Mouse (Mus musculus) heart, postnatal 4 days (tissue): ENCODE data around the gene Nhsl2. TPM values are rescaled to one million over a fixed set of nuclear protein-coding genes. Genes with fewer than 3 reads are reported as not detected.
"Not testable (repeated sequence)": the region's sequence is repeated elsewhere in the genome, so short reads cannot be mapped to it uniquely, and the experiment has no call there.

Experiments used
- DNase-seq: peaks from one replicate; pipeline ENCODE4 v3.0.0; 2021
- microRNA-seq, 2 experiments: library from miRNA; unstranded; fragments of <30 nt; microRNA quantifications; one replicate each; pipeline ENCODE4 v1.2.0; 2021 to 2022
- total RNA-seq, 2 experiments: library from RNA; stranded (reverse); gene quantifications; 2 replicates each; pipeline ENCODE4 v1.2.3; 2021

Gene Nhsl2
- total RNA-seq, 2 experiments from 2014 or later: 7.8 to 8.4 TPM

GRCm38 (mm10) chrX:102085798-102086443, 236.7 kb downstream of the Nhsl2 start:
- DNase-seq: no peak

GRCm38 (mm10) chrX:102090605-102091004, 241.4 kb downstream of the Nhsl2 start:
- no peak for DNase-seq

DNA sequence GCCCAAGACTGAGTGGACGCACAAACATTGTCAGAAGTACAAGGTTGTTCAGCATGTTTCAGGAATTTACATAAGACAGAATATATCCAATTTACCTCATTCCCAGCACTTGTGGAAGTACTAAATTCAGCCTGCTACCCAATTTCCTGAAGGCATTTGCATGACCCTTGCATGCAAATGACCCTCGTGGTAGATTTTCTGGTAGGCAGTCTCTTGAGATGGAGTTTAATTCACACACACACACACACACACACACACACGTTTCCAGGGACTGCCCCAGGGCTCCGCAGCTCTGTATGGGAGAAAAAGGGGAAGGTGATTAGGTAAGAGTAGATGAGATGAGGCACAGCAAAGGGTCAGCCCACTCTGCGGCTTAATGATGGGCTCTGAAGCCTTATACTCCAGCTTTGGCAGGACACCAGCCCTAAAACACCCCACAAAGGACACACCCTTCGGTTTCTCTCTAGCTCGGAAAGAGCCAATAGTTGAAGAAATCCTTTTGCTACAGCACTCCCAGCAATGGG, 245.3 kb downstream of the Nhsl2 start:
- no peak for DNase-seq

- DNase-seq: no peak
Observed at GRCm38 (mm10) chrX:102101886-102102285, 252.7 kb downstream of the Nhsl2 start.

DNA sequence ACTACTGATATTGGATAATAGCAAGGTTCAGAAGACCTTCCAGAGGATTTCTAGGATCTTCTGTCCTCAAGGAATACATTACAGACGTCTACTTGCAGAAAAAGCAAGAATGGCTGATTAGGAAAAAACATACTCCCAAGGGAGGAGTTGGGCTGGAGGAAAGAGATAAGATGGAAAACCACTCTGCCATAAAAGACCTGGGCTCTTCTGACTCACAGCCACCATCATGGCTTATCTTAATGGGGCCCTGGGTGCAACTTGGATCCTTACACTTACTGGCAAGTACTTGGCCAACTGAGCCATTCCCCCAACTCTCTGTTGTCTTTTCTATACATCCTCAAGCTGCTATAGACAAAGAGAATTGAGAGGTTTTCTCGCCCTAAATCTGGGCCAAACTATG, 254.6 kb downstream of the Nhsl2 start:
- DNase-seq: not testable (repeated sequence)

- not testable (repeated sequence) for DNase-seq
Observed at GRCm38 (mm10) chrX:102109349-102109748, 260.2 kb downstream of the Nhsl2 start.

GRCm38 (mm10) chrX:102115676-102116075, 266.5 kb downstream of the Nhsl2 start:
- DNase-seq: no peak

GRCm38 (mm10) chrX:102119042-102119864, 270.1 kb downstream of the Nhsl2 start, which contains the start of gene Pin4:
TSS of gene Pin4 (plus strand) at chrX:102119447.
- peak; percentile 95 for DNase-seq

- DNase-seq: no peak
Observed at GRCm38 (mm10) chrX:102121321-102121720, 272.1 kb downstream of the Nhsl2 start.

DNA sequence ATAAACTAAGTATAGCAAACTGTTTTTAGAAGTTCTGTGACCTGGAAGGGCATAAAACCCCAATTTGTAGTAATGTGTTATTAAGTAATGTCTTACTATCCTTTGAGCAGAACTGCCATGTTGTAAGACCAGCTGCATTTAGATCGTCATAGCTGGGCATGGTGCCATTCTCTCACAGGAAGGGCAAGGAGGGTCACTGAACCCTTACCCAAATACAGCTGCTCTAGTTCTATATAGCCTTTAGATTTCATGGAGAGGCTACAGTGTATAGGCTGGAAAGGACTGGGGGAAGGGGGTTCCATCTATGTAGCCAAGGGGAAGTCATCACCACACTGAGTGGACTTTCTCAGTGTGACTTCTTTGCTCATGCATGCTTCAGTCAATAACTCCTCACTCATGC, 292.0 kb downstream of the Nhsl2 start:
- no peak for DNase-seq

Small RNAs within 50 kb of the gene (microRNA-seq; reads per million reads assigned to microRNA genes)
- gene Gm27843: 0 reads per million in 2 experiments

Other genes starting within 250 kb of the Nhsl2 start
- 10 to 100 TPM; 84.4 to 86.9 TPM for gene Ogt, start 209.3 kb upstream of the Nhsl2 start, total RNA-seq
- gene Cxcr3, start 115.1 kb upstream of the Nhsl2 start, total RNA-seq: under 1 TPM in 1 of 2 experiments, not detected in 1; 0.25 TPM
- not detected for gene Gm4779, start 55.0 kb upstream of the Nhsl2 start, total RNA-seq
- not detected for gene 8030474K03Rik, start 54.7 kb upstream of the Nhsl2 start, total RNA-seq
- 1 to 10 TPM; 3.9 to 4.2 TPM for gene Rtl5, start 221.9 kb downstream of the Nhsl2 start, total RNA-seq